Mouse (Mus musculus): ENCODE measurements around the gene Depp1.

Gene Depp1

GRCm38 (mm10) chr6:116651437-116652118 is 1.2 kb downstream of the Depp1 start:
- peak in 1 of 2 experiments; percentile 37 for DNase-seq

DNA sequence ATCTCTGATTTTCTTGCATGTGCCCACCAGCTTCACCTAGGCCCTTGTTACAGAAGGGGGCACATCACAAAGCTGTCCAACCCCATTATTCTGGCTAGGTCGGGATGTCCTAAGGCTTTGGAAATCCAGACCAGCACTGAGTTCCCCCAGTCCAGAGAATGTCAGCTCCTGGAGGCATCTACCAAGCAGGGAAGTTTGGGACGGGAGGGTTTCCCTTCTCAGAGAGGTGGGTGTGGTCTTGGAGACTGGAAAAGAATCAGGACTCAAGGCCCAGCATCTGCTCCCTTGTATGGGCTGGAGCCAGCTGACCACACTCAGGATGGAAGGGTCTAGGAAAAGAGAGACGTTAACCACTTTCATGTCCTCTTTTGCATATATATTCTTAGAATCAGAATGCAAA is 2.8 kb downstream of the Depp1 start:
- no peak for DNase-seq

GRCm38 (mm10) chr6:116653684-116654454 is 3.5 kb downstream of the Depp1 start:
- peak; percentile 81 to 85 for DNase-seq

DNA sequence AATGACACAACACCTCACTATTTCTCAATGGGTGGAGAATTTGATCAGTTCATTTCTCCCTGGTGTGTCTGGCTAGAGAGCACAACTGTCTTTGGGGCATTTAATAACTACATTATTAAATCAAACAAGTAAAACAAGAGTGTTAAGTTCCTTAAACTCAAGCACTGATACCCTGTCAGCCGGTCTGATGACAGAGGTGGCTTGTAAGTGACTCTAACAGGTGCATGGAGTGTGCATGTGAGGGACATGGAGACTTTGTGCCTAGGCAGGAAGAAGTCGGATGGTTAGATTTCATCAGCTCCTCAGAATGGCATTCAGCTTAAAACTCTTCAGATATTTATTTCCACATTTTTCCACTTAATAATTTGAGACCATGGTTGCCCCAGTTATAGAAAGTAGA is 13.0 kb downstream of the Depp1 start:
- DNase-seq, result no peak

GRCm38 (mm10) chr6:116664031-116664430 is 13.6 kb downstream of the Depp1 start:
- DNase-seq, result no peak

DNA sequence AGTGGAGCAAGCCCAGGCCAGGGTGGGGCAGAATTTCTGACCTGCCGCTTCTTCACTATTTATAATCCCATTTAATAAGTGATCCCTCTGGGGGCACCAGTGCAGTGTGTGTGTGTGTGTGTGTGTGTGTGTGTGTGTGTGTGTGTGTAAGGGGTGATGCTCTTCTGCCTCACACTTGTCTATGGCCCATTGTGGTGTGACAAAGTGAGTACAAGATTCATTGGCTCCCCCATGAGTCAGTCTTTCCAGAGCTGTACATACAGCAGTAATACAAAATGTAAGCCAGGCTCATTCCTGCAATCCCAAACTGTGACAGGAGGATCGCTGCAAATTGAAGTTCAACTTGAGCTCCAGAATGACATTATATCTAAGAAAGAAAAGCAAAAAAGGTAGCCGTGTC is 14.4 kb downstream of the Depp1 start:
- DNase-seq, result no peak

DNA sequence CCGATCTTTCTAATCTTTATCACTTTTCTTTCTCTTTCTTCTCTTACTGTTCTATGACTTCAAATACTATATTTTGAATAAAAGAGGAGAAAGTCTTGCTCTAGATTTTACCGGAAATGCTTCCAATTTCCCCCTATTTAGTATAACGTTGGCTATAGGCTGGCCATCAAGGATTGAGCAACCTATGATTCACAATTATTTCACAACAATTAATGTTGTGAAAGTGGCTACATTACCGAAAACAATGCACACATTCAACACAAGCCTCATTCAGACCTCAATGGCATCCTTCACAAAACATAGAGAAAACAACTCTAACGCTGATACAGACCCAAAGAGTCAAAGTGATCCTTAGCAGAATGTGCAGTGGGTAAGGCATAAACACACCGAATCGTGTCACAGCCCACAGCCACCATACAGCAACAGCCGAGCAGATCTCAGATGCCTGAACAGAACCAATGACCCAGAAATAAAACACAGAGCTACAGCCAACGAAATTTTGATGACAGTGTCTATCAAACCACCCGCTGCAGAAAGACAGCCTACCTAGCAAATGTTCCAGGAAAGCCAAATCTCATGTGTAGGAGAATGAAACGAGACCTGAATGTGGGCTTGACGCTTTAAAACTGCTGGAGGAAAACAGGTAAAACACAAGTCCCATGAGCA is 15.8 kb downstream of the Depp1 start:
- DNase-seq, result no peak

DNA sequence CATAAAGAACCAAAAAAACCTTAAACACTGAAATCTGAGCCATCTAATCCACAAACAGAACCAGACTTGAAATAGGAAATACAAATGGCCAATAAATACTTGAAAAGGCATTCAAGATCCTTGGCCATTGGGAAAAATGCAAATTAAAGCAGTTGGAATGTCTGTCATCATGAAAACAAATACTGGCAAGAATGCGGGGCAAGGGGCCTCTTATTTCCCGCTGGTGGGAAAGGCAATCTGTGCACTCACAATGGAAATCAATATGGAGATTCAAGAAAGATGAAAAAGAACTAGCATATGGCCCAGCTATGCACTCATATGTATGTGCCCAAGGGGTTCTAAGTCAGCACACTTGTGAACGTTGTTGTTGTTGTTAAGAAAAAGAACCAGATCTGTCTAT is 16.5 kb downstream of the Depp1 start:
- no peak for DNase-seq

DNA sequence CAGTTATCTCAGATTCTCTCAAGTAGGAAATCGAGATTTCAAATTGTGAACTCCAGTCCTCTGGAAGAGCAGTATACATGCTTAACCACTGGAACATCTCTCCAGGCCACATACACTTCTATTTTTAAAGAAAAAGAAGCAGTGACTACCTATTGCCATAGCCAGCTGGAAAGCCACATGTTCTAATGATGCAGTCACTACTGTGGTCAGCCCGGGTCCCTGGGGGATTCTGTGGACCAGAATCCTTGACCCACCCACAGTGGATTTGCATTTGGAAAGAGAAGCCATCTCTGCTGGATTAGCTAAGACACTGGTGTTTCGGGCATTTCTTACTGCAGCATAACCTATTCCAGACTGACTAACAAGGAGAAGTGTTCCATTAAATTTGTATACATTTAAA is 17.0 kb downstream of the Depp1 start:
- DNase-seq, result no peak

DNA sequence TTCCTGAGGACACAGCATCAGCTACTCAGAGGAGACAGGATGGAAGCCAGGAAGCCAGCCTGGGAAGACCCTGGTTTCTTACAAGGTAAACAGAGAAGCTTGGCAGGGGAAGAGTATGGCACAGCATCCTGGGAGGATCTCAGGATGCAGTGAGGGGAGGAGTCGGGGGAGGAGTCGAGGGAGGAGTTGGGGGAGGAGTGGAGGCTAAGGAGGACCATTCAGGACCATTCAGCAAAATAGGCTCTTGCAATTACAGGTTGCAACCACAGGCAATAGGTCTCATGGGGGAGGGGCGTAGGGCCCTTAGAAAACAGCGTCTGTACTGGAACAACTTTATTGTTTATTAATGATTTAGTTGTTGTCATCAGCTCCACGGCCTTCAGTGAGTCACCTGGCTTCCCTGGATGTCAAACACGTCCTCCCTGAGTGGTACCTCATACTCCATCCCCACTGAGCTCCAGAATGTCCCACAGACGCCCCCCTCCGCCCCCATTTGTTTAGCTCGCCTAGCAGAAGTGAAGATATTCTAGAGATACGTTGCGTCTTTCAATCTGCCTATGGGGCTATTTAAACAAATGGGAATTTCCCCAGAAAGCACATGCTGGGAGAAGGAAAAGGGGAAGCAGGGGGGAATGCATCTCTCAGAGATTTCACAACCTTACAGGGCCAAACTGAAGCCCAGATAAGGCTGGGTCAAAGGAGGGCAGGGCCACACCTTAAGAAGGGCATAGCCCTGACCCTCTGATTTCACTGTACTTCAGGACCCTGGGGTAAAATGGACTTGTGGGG is 18.5 kb downstream of the Depp1 start:
- DNase-seq, result peak; percentile 28 to 42

- DNase-seq, result peak; percentile 74 to 78
Observed at GRCm38 (mm10) chr6:116670144-116670543, 19.7 kb downstream of the Depp1 start.

- DNase-seq, result peak; percentile 26 to 33
Observed at GRCm38 (mm10) chr6:116671031-116671430, 20.6 kb downstream of the Depp1 start.

DNA sequence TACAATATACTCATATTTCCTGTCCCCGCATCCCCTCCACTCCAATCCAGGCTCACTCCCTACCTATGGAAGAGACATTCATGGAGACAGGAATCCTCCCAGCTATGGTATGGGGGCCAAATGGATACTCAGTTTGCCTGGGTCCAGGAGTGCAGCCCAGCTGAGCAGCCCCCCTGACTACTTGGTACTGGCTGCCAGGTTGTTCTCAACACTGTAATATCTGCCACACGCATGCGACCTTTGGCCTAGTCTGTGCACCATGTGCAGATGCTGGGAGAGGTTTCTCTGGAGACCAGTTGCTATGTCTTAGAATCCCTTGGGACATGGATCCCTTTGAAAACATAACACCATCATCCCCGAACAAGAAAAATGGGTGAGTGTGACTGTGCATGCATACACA is 21.4 kb downstream of the Depp1 start:
- no peak for DNase-seq

DNA sequence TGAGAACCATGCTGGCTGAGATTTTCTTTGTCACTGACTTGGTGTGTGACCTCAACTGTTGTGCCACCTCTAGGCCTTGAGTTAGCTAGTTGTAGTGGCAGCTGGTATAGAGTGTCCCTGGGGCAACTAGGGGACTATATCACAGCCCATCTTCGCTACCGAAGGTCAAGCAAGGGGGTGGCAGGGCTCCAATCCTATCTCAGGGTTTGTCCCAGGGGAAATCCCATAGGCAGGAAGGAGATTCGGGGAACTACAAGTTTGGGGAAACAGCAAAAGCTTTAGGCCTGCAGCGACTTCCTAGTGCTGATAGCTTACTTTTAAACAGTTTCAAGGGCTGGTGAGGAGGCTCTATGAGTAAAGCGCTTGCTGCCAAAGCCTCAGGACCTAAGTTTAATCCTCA is 21.9 kb downstream of the Depp1 start:
- DNase-seq, result peak; percentile 24 to 39

- DNase-seq, result peak; percentile 79 to 81
Observed at GRCm38 (mm10) chr6:116673471-116674282, 23.3 kb downstream of the Depp1 start, which contains the start of gene Rassf4. Rassf4 (minus strand) TSS chr6:116673952.

GRCm38 (mm10) chr6:116674283-116674886 is 24.0 kb downstream of the Depp1 start:
- no peak for DNase-seq

GRCm38 (mm10) chr6:116676355-116676913 is 26.0 kb downstream of the Depp1 start:
- no peak for DNase-seq

- no peak for DNase-seq
Observed at GRCm38 (mm10) chr6:116677321-116677720, 26.9 kb downstream of the Depp1 start.

DNA sequence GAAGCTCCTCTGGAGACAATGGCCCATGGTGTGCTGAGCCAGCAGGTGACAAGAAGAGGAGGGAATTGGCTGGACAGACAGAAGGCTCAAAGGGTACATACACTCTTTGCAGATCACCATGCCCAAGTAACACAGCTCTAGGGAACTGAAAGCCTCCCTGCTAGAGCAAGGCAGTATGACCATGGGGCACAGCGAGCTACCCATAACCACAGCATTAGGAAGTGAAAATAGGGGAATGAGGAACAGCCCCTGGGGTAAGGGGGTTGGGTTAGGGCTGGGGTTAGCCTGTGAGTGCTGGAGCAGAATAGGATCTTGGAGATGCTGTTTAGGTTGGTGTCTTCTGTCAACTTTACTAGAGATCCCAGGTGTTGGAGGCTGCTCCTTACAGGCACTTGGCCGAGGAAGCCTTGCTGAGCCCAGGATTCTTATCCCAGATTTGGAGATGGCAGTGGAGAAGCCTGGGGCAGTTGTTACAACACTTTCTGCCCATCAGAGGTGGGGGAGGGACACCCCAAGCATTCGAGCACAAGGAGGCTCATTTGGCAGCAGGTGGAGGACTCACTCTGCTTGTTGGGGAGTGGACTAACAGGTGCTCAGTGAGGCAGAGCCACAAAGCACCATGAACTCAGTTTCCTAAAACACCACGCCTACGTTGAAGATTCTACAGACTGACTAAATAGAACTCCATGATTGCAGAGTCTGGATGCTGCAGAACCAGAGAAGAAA is 29.3 kb downstream of the Depp1 start:
- no peak for DNase-seq

DNA sequence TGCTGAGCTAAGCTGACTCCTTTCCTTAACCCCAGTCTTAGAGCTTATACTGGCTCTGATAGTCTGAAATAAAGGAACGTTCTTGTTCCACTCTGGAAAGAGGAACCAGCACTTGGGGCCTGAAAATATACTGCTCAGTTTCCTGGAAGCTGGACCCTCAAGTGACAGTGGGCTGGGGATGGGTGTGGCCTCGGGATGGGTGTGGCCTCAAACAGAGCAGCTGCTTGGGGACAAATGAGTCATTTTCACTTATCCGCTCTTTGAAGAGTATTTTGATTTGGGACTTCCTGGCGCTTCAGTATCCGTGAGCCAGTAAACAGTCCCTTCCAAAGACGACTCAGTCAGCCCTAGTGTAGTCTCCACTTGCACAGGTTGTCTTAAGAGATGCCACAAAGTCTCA is 31.9 kb downstream of the Depp1 start:
- DNase-seq, result no peak

DNA sequence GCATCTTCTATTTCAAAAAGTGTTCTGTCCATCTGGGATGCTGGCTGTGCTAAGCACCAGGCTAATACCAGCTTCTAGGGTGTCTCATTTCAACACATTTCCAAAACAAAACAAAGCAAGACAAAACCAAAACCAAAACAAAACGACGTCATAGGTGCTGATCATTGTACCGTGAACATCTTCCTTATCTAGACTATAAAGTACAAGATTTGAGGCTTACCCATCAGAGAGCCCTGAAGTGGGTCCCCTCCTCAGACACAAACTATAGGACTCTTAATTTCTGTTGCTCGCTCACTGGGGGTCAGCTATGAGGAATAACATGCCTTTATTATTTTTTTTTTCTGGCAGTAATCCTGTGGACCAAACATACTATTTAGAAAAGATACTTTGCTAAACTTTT is 43.2 kb downstream of the Depp1 start:
- no peak for DNase-seq
